Mouse (Mus musculus) E14TG2a.4 (cell line): ENCODE data around the gene Gpi1.

Source experiments
- CTCF ChIP-seq: conservative IDR thresholded peaks from 2 replicates; pipeline ENCODE4 v1.5.1; 2014; ENCODE audit warnings: low read length
- NANOG ChIP-seq: IDR thresholded peaks from 2 replicates; pipeline ENCODE4 v1.6.1; 2014; ENCODE audit warnings: borderline replicate concordance, low read length, mixed read lengths
- POU5F1 ChIP-seq: IDR thresholded peaks from 2 replicates; pipeline ENCODE4 v1.6.1; 2014; ENCODE audit warnings: low read length, borderline replicate concordance

- TF ChIP-seq CTCF (no peak), POU5F1 (no peak), NANOG (no peak)
Measured at GRCm38 (mm10) chr7:34229691-34230111, 435 bp downstream of the Gpi1 start.
